Mouse (Mus musculus): ENCODE measurements around the gene 4930558C23Rik. TPM values are rescaled to one million over a fixed set of nuclear protein-coding genes. Genes with fewer than 3 reads are reported as not detected.
A peak's percentile ranks its signal among the peaks of the same experiment; 100 is the strongest.
"Not testable (repeated sequence)": the region's sequence is repeated elsewhere in the genome, so short reads cannot be mapped to it uniquely, and the experiment has no call there.

4930558C23Rik gene
- total RNA-seq, 2 experiments from 2014 or later: not detected

DNA sequence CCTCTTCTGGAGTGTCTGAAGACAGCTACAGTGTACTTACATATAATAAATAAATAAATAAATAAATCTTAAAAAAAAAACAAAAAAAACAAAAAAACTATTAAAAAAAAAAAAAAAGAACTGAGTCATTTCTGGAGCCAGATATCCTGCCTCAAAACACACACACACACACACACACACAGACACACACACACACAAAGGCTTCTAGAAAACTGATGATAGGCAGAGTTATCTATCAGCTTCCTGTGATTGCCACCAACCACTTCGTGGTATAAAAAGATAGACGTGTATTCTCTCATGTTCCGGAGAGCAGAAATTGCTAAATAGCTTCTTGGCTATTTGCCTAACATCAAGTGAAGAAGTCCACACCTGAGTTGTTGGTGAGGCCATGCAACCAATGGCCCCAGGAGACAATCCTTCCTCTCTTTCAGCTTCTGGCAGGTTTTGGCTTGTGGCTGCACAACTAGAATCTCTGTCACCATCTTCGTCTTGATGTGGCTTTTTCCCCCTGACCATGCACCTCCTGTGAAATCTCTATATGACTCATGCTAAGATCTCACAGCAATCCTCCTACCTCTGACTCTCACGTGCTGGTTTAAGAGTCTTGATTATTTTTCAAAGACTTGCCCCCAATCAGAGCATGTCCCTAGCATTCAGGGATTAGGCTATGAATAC, 17.1 kb downstream of the 4930558C23Rik start:
- DNase-seq: no peak
- intact Hi-C loops (cut with DNase I): no loop called here

DNA sequence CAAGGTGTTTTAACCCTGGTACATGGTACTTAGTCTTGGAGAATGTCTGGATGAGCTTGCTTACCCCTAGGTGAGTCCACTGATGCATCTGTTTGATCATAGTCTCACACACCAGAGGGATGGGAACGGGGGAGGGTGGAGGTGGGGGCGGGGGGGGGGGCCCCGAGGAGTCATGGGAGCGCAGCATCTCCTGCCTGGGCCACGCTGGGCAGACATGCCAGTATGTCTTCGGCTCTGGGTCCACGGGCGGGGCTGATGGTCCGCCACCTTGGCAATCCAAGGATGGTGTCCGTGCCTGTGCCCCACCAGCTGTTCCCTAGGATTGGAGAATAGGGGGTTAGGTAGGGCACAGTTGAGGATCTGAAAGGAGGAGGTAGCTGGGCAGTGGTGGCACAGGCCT, 29.4 kb downstream of the 4930558C23Rik start:
- no peak for DNase-seq
- intact Hi-C loops (cut with DNase I): no loop called here

GRCm38 (mm10) chr3:95370101-95370500, 32.5 kb downstream of the 4930558C23Rik start:
- intact Hi-C loops (cut with DNase I): no loop called here

DNA sequence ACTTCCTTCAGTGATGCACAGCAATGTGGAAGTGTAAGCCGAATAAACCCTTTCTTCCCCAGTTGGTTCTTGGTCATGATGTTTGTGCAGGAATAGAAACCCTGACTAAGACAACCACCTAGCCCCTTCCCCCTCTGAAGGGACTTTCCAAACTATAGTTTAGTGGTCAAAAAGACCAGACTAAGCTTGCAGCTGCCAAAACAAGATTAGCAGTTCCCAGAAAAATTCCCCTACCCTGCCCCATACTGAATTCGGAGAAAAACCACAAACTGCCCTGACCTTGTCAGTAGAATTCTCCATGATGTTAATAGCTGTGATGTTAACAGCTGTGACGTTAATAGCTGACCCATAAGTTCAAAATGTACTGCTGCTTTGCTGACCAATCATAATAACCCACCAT, 42.4 kb downstream of the 4930558C23Rik start:
- DNase-seq; intact Hi-C loops (cut with DNase I): not testable (repeated sequence)

More at GRCm38 (mm10) chr3:95370101-95370500, 32.5 kb downstream of the 4930558C23Rik start:
- DNase-seq: no peak

DNA sequence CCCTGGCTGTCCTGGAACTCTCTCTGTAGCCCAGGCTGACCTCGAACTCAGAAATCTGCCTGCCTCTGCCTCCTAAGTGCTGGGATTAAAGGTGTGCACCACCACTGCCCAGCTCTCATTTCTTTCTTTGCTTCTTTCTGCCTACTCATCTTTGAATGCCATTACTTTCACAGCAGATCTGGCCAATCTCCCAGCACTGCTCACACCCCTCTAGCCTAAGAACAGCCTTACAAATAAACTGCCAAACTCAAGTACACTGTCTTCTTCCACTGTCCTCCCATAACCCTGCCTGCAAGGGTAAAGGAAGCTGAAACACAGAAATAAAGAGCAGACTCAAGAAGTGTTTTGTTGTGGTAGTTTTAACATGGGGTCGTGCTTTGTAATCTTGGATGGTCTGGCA, 44.9 kb downstream of the 4930558C23Rik start:
- DNase-seq: no peak
- intact Hi-C loops (cut with DNase I): no loop called here

GRCm38 (mm10) chr3:95356701-95357449, 45.8 kb downstream of the 4930558C23Rik start, which contains the start of gene Setdb1:
TSS of gene Setdb1 (minus strand) at chr3:95357202.
- DNase-seq: peak; percentile 93 to 96
- intact Hi-C loops (cut with DNase I): not testable (repeated sequence)

DNA sequence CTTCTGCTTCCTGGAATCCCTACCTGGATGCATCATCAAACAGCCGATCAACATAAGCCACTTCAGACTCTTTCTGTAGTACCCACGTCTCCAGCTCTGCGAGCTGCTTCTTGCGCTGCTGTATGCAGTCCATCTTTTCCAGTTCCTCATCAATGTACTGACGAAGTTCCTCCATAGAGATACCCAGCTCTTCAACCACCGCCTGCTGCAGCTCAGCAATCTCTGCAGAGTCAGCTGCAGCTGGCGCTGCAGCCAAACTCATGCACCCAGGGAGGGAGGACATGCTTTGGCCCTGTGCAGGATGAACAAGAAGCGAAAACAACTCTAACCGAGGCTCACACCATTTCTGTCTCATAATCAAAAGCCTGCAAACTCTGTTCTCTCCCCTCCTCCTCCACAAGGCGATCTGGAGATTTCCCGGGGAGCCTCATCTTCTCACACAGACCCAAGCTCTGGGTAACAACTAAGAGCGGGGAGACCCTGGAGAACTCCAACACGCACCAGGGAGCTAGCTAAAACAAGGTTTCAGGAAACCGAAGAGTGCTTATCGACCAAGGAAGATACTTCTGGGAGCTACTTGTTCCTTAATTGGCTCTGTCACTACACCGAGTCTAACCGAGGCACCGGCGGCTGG, 46.6 kb downstream of the 4930558C23Rik start:
- intact Hi-C loops (cut with DNase I); DNase-seq: not testable (repeated sequence)

DNA sequence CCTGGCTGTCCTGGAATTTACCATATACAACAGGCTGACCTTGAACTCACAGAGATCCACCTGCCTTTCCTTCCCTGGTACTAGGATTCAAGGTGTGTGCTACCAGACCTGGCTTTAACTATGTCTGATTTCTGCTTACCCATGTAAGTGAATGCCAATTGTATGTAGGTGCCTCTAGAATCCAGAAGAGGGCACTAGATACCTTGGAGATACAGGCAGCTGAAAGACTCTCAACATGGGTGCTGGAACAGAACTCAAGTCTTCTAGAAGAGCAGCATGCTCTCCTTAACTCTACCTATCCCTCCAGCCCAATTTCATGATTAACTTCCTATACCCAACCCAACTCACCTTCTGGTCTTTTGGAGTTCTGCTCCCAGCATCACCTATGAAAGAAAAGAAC, 53.1 kb downstream of the 4930558C23Rik start:
- peak in 1 of 2 experiments; percentile 8 for DNase-seq
- intact Hi-C loops (cut with DNase I): loop anchor here (2.0 kb wide), 1 partner anchor 101 kb away; no protein-coding TSS in a partner anchor

DNA sequence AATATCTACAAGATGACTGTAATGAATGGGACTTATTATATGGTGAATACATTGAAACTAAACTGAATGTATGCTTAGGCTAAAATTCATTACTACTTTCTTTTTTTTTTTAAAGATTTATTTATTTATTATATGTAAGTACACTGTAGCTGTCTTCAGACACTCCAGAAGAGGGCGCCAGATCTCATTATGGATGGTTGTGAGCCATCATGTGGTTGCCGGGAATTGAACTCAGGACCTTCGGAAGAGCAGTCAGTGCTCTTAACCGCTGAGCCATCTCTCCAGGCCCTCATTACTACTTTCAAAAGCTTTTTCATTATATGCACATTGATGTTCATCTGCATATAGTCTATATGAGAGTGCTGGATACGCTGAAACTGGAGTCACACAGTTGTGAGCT, 54.3 kb downstream of the 4930558C23Rik start:
- DNase-seq: not testable (repeated sequence)
- intact Hi-C loops (cut with DNase I): loop anchor here (2.0 kb wide), 1 partner anchor 102 kb away; no protein-coding TSS in a partner anchor

DNA sequence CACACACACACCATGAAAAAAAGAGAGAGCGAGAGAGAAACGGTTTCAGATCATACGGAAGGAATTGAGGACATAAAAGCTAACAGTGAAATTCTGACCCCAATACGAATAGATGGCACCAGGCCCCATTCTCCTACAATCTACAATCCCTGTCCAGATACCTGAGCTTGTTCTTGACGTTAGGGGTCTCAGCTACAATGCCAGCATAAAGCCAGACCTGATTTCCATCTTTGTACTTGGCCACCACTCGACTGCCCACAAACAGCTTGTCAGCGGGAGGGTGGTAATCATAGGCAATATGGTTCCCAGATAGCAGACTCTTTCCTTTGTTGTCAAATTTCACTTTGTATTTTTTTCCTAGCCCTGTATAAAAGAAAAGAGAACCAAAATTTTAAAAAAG, 56.2 kb downstream of the 4930558C23Rik start:
- intact Hi-C loops (cut with DNase I): no loop called here
- no peak for DNase-seq

DNA sequence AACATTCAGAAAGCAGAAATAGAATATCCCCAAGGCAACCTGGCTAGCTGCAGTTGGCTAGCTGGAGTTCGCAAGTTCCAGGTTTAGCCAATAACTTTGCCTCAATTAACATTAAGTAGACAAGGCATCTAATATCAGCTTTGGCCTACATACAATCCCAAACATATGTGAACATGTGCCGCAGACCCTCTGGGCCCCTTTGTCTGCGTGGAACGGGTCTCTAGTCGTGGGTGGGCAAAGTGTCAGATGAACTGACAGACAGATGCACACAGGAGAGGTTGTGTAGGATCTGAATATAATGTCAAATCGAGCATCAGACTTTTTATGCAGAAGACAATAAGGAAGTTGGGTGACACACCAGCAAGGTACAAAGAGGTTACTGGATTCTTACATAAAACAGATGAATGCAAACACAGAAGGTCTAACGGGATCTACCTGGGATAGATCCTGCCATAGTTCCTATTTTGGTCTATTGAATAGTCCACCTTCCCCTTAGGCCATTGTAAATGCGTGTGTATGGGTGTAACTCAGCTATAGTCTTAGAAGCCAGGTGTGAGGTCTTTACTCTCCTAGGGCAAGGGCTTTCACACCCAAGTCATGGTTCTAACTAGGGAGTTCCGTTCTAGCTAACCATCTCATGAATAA, 59.2 kb downstream of the 4930558C23Rik start:
- intact Hi-C loops (cut with DNase I): not testable (repeated sequence)

GRCm38 (mm10) chr3:95338251-95338650, 64.4 kb downstream of the 4930558C23Rik start:
- no peak for DNase-seq
- intact Hi-C loops (cut with DNase I): no loop called here

More for the DNA sequence above, 59.2 kb downstream of the 4930558C23Rik start:
- not testable (repeated sequence) for DNase-seq

GRCm38 (mm10) chr3:95337345-95337744, 65.3 kb downstream of the 4930558C23Rik start:
- no peak for DNase-seq
- intact Hi-C loops (cut with DNase I): no loop called here

Other genes with a start within 250 kb of the 4930558C23Rik start
- gene Sema6c, start 242.4 kb downstream of the 4930558C23Rik start, total RNA-seq (2021): 10 to 100 TPM in 1 of 2 experiments, 1 to 10 TPM in 1; 5.8 to 11.8 TPM
- 10 to 100 TPM; 14.9 to 15.0 TPM for gene Gabpb2, start 184.9 kb downstream of the 4930558C23Rik start, total RNA-seq (2021)
- gene Cdc42se1, start 174.1 kb downstream of the 4930558C23Rik start, total RNA-seq (2021): 10 to 100 TPM; 31.9 to 33.6 TPM
- 1 to 10 TPM; 6.7 to 7.8 TPM for gene Mllt11, start 170.7 kb downstream of the 4930558C23Rik start, total RNA-seq (2021)
- gene Gm128, start 161.2 kb downstream of the 4930558C23Rik start, total RNA-seq (2021): not detected
- gene Bnipl, start 151.6 kb downstream of the 4930558C23Rik start, total RNA-seq (2021): under 1 TPM in 1 of 2 experiments, not detected in 1; 0.32 TPM
- 10 to 100 TPM; 22.3 to 25.8 TPM for gene Mindy1, start 121.5 kb downstream of the 4930558C23Rik start, total RNA-seq (2021)
- gene Prune1, start 120.8 kb downstream of the 4930558C23Rik start, total RNA-seq (2021): 10 to 100 TPM; 19.8 to 20.4 TPM
- gene Anxa9, start 95.7 kb downstream of the 4930558C23Rik start, total RNA-seq (2021): under 1 TPM; 0.38 to 0.76 TPM
- 10 to 100 TPM; 47.4 to 47.6 TPM for gene Cers2, start 88.0 kb downstream of the 4930558C23Rik start, total RNA-seq (2021)
- gene Setdb1, start 45.6 kb downstream of the 4930558C23Rik start, total RNA-seq (2021): 10 to 100 TPM; 14.1 to 14.4 TPM
- gene Arnt, start 31.5 kb upstream of the 4930558C23Rik start, total RNA-seq (2021): 10 to 100 TPM; 45.0 to 48.6 TPM
- 10 to 100 TPM; 13.6 to 14.3 TPM for gene Ctsk, start 96.4 kb upstream of the 4930558C23Rik start, total RNA-seq (2021)
- 10 to 100 TPM; 11.6 to 12.7 TPM for gene Ctss, start 123.9 kb upstream of the 4930558C23Rik start, total RNA-seq (2021)
- not detected for gene Hormad1, start 156.8 kb upstream of the 4930558C23Rik start, total RNA-seq (2021)
- gene Golph3l, start 186.1 kb upstream of the 4930558C23Rik start, total RNA-seq (2021): 10 to 100 TPM; 19.8 to 20.5 TPM
- 10 to 100 TPM; 62.5 to 63.7 TPM for gene Ensa, start 222.2 kb upstream of the 4930558C23Rik start, total RNA-seq (2021)

All from heart, postnatal 14 days (tissue).